Mouse (Mus musculus) hematopoietic stem cell, adult 5-6 weeks (primary cell): ENCODE measurements around the gene Dync1li2. TPM values are rescaled to one million over a fixed set of nuclear protein-coding genes. Genes with fewer than 3 reads are reported as not detected.

Experiments used
- ATAC-seq, 2 experiments: fragments of 125-278 bp in 1 of 2; replicated peaks in 1 of 2; 2 replicates each; pipeline ENCODE4 v1.8.0; 2016 to 2017; ENCODE audit warnings: inconsistent platforms in 2 of 2, mild to moderate bottlenecking in 2 of 2, moderate number of reproducible peaks in 2 of 2, low read depth in 1 of 2, moderate TSS enrichment in 1 of 2; ENCODE audit not compliant: low FRiP score in 2 of 2, poor library complexity in 2 of 2, severe bottlenecking in 2 of 2, insufficient read depth in 1 of 2, low TSS enrichment in 1 of 2
- total RNA-seq: library from RNA; stranded (forward); fragments of 172-1452, 232-1000 nt; gene quantifications from 2 replicates; pipeline ENCODE4 v1.2.3, GENCODE M21; 2017

Dync1li2 gene
- total RNA-seq, 1 experiment from 2014 or later = 74.0 TPM

DNA sequence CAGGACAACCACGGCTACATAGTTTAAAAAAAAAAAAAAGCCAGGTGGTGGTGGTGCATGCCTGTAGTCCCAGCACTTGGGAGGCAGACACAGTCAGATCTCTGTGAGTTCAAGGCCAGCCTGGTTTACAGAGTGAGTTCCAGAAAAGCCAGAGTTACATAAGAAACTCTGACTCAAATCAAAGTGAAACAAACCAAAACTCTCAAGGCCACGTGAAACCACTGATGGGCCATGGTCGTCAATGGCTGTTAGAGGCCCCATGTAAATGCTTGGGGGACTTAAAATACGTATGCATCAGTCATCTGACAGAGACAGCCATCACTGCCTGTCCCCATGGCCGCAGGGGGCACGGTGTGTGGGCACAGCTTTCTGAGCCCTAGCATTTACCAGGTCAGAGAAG, 71.7 kb downstream of the Dync1li2 start:
- no peak for ATAC-seq

DNA sequence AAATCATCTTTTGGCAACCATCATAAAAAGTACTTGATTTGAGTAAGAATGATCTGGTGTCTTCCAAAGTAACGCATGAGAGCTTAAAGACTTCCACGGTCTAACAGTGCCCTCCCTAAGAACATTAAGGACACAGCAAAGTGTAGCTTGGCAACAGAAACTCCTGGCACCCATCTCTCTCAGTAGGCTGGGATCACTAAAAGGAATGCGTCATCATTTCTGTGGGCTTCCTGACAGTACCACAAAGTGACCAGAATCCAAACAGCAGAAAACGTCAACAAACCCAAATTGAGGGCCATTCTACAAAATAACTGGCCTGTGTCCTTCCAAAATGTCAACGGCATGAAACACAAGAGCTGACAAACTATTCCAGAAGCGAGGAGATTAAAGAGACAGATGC, 72.8 kb downstream of the Dync1li2 start:
- no peak for ATAC-seq

DNA sequence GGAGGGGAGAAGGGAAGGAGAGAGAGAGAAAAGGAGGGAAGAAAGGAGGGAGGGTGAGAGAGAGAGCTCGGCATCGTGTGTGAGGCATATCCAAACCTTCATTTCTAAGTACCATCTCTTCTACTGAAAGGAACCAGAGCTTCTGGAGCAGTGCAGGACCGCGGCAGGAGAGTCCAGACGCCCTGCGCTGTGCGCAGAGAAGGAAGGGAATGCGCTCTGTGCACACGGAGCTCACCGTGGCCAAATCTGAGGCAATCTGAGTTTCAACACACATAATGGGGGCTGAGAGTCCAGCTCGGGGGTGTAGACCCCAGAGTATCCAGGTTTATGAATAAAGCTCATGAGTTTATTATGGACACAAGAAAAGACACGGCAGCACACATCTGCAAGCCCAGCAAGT, 73.3 kb downstream of the Dync1li2 start:
- ATAC-seq = no peak

Other genes starting within 250 kb of the Dync1li2 start
- 22.0 and 23.6 TPM in 2 replicates for gene Tk2, start 194.5 kb downstream of the Dync1li2 start, total RNA-seq
- gene Cklf, start 192.2 kb downstream of the Dync1li2 start, total RNA-seq = 23.2 and 26.5 TPM in 2 replicates
- not detected in 2 replicates for gene Cmtm2a, start 149.9 kb downstream of the Dync1li2 start, total RNA-seq
- gene Gm45711, start 133.0 kb downstream of the Dync1li2 start, total RNA-seq = not detected in 2 replicates
- not detected in 2 replicates for gene Cmtm1, start 132.9 kb downstream of the Dync1li2 start, total RNA-seq
- gene Gm11020, start 121.5 kb downstream of the Dync1li2 start, total RNA-seq = not detected in 2 replicates
- not detected in 2 replicates for gene Cmtm2b, start 120.8 kb downstream of the Dync1li2 start, total RNA-seq
- 12.1 and 12.9 TPM in 2 replicates for gene Cmtm3, start 103.6 kb downstream of the Dync1li2 start, total RNA-seq
- 3.7 and 4.4 TPM in 2 replicates for gene Cmtm4, start 47.2 kb downstream of the Dync1li2 start, total RNA-seq
- not detected in 2 replicates for gene Terb1, start 66.9 kb upstream of the Dync1li2 start, total RNA-seq
- 72.7 and 118 TPM in 2 replicates for gene Nae1, start 91.6 kb upstream of the Dync1li2 start, total RNA-seq
- 0.79 and 1.4 TPM in 2 replicates for gene Car7, start 91.6 kb upstream of the Dync1li2 start, total RNA-seq
- gene Pdp2, start 148.4 kb upstream of the Dync1li2 start, total RNA-seq = 13.0 and 13.9 TPM in 2 replicates
- not detected in 2 replicates for gene Cdh16, start 181.3 kb upstream of the Dync1li2 start, total RNA-seq
- gene Rrad, start 188.3 kb upstream of the Dync1li2 start, total RNA-seq = 15.0 and 16.3 TPM in 2 replicates
- 24.9 and 31.4 TPM in 2 replicates for gene Ciao2b, start 198.9 kb upstream of the Dync1li2 start, total RNA-seq